Mouse (Mus musculus): Measurements from ENCODE around the gene Btg4. TPM values are rescaled to one million over a fixed set of nuclear protein-coding genes. Genes with fewer than 3 reads are reported as not detected.

Gene Btg4
- not detected in 2 replicates for polyA plus RNA-seq (2016; fragmentation: Nextera tagmentation; extraction: Ambion mirVana)

GRCm38 (mm10) chr9:51060601-51061000 is at the start of gene Btg4:
TSS of gene Btg4 (plus strand) at chr9:51060901.
- WGBS = 94% methylated on average over 2 of the region's 2 CpGs
- no peaks in the 10 kb centered on the region for H3K9me3 ChIP-seq (replicated peaks)
- no peak for DNase-seq (ENCODE audit: low spot score)
- H3K4me3 ChIP-seq = no peak within 1 kb of the TSS
- H3K4me1 ChIP-seq = no peaks in the 10 kb centered on the region
- H3K27ac ChIP-seq (replicated peaks) = no peak within 1 kb of the TSS
- H3K36me3 ChIP-seq = no peaks in the 10 kb centered on the region
- no peaks in the 10 kb centered on the region for H3K27me3 ChIP-seq (ENCODE audit: low read depth, poor library complexity, severe bottlenecking)

- WGBS = 83% methylated on average over 1 of the region's 1 CpGs
Measured at GRCm38 (mm10) chr9:51013644-51014043, 47.1 kb upstream of the Btg4 start.

GRCm38 (mm10) chr9:51015732-51016131 is 45.0 kb upstream of the Btg4 start:
- WGBS = 73% methylated on average over 4 of the region's 4 CpGs
- DNase-seq (ENCODE audit: low spot score) = no peak
- Histone ChIP-seq H3K4me3 (no peak overlapping the region), H3K27ac (replicated peaks) (no peak overlapping the region), H3K4me1 (no peaks in the 10 kb centered on the region), H3K36me3 (no peaks in the 10 kb centered on the region), H3K27me3 (ENCODE audit: low read depth, poor library complexity, severe bottlenecking) (peaks cover 10% of the 10 kb centered on the region), H3K9me3 (replicated peaks) (no peaks in the 10 kb centered on the region)

More at GRCm38 (mm10) chr9:51013644-51014043, 47.1 kb upstream of the Btg4 start:
- Histone ChIP-seq H3K4me3 (no peak overlapping the region), H3K9me3 (replicated peaks) (no peaks in the 10 kb centered on the region), H3K4me1 (peaks cover 9% of the 10 kb centered on the region), H3K36me3 (no peaks in the 10 kb centered on the region), H3K27ac (replicated peaks) (no peak overlapping the region), H3K27me3 (ENCODE audit: low read depth, poor library complexity, severe bottlenecking) (peaks cover 23% of the 10 kb centered on the region)
- no peak for DNase-seq (ENCODE audit: low spot score)

GRCm38 (mm10) chr9:51019670-51020069 is 41.0 kb upstream of the Btg4 start:
- Histone ChIP-seq H3K4me3 (no peak overlapping the region), H3K27ac (replicated peaks) (no peak overlapping the region), H3K27me3 (ENCODE audit: low read depth, poor library complexity, severe bottlenecking) (no peaks in the 10 kb centered on the region), H3K36me3 (no peaks in the 10 kb centered on the region), H3K9me3 (replicated peaks) (no peaks in the 10 kb centered on the region), H3K4me1 (no peaks in the 10 kb centered on the region)
- 84% methylated on average over 7 of the region's 7 CpGs for WGBS
- no peak for DNase-seq (ENCODE audit: low spot score)

GRCm38 (mm10) chr9:51020351-51020750 is 40.4 kb upstream of the Btg4 start:
- H3K36me3 ChIP-seq = no peaks in the 10 kb centered on the region
- no peak for DNase-seq (ENCODE audit: low spot score)
- no peaks in the 10 kb centered on the region for H3K9me3 ChIP-seq (replicated peaks)
- WGBS = 79% methylated on average over 3 of the region's 3 CpGs
- H3K27ac ChIP-seq (replicated peaks) = no peak overlapping the region
- H3K27me3 ChIP-seq (ENCODE audit: low read depth, poor library complexity, severe bottlenecking) = no peaks in the 10 kb centered on the region
- H3K4me3 ChIP-seq = no peak overlapping the region
- no peaks in the 10 kb centered on the region for H3K4me1 ChIP-seq

- no peaks in the 10 kb centered on the region for H3K27me3 ChIP-seq (ENCODE audit: low read depth, poor library complexity, severe bottlenecking)
- no peak for DNase-seq (ENCODE audit: low spot score)
- no peaks in the 10 kb centered on the region for H3K36me3 ChIP-seq
- H3K4me1 ChIP-seq = no peaks in the 10 kb centered on the region
- WGBS = 85% methylated on average over 4 of the region's 4 CpGs
- no peak overlapping the region for H3K4me3 ChIP-seq
- H3K27ac ChIP-seq (replicated peaks) = no peak overlapping the region
- no peaks in the 10 kb centered on the region for H3K9me3 ChIP-seq (replicated peaks)
Measured at GRCm38 (mm10) chr9:51021123-51021795, 39.4 kb upstream of the Btg4 start.

GRCm38 (mm10) chr9:51026952-51027351 is 33.7 kb upstream of the Btg4 start:
- WGBS = 71% methylated on average over 1 of the region's 1 CpGs
- Histone ChIP-seq H3K27ac (replicated peaks) (no peak overlapping the region), H3K36me3 (no peaks in the 10 kb centered on the region), H3K4me3 (no peak overlapping the region), H3K4me1 (no peaks in the 10 kb centered on the region), H3K9me3 (replicated peaks) (no peaks in the 10 kb centered on the region), H3K27me3 (ENCODE audit: low read depth, poor library complexity, severe bottlenecking) (no peaks in the 10 kb centered on the region)
- DNase-seq (ENCODE audit: low spot score) = no peak

GRCm38 (mm10) chr9:51030147-51030546 is 30.6 kb upstream of the Btg4 start:
- Histone ChIP-seq H3K4me1 (no peaks in the 10 kb centered on the region), H3K36me3 (no peaks in the 10 kb centered on the region), H3K9me3 (replicated peaks) (no peaks in the 10 kb centered on the region), H3K27ac (replicated peaks) (no peak overlapping the region), H3K27me3 (ENCODE audit: low read depth, poor library complexity, severe bottlenecking) (no peaks in the 10 kb centered on the region), H3K4me3 (no peak overlapping the region)
- DNase-seq (ENCODE audit: low spot score) = no peak
- WGBS = 69% methylated on average over 1 of the region's 1 CpGs

- Histone ChIP-seq H3K4me1 (no peaks in the 10 kb centered on the region), H3K27ac (replicated peaks) (no peak overlapping the region), H3K9me3 (replicated peaks) (no peaks in the 10 kb centered on the region), H3K36me3 (no peaks in the 10 kb centered on the region), H3K4me3 (no peak overlapping the region), H3K27me3 (ENCODE audit: low read depth, poor library complexity, severe bottlenecking) (no peaks in the 10 kb centered on the region)
- no peak for DNase-seq (ENCODE audit: low spot score)
- WGBS = 76% methylated on average over 6 of the region's 6 CpGs
Measured at GRCm38 (mm10) chr9:51031603-51032002, 29.1 kb upstream of the Btg4 start.

GRCm38 (mm10) chr9:51032291-51032690 is 28.4 kb upstream of the Btg4 start:
- no peak for DNase-seq (ENCODE audit: low spot score)
- Histone ChIP-seq H3K27ac (replicated peaks) (no peak overlapping the region), H3K9me3 (replicated peaks) (no peaks in the 10 kb centered on the region), H3K4me1 (no peaks in the 10 kb centered on the region), H3K36me3 (no peaks in the 10 kb centered on the region), H3K4me3 (no peak overlapping the region), H3K27me3 (ENCODE audit: low read depth, poor library complexity, severe bottlenecking) (no peaks in the 10 kb centered on the region)
- WGBS = 77% methylated on average over 8 of the region's 8 CpGs

- DNase-seq (ENCODE audit: low spot score) = no peak
- no peaks in the 10 kb centered on the region for H3K4me1 ChIP-seq
- 80% methylated on average over 3 of the region's 3 CpGs for WGBS
- H3K27ac ChIP-seq (replicated peaks) = no peak overlapping the region
- H3K9me3 ChIP-seq (replicated peaks) = no peaks in the 10 kb centered on the region
- H3K27me3 ChIP-seq (ENCODE audit: low read depth, poor library complexity, severe bottlenecking) = no peaks in the 10 kb centered on the region
- no peaks in the 10 kb centered on the region for H3K36me3 ChIP-seq
- no peak overlapping the region for H3K4me3 ChIP-seq
Measured at GRCm38 (mm10) chr9:51032785-51033529, 27.7 kb upstream of the Btg4 start.

- H3K4me1 ChIP-seq = no peaks in the 10 kb centered on the region
- no peaks in the 10 kb centered on the region for H3K36me3 ChIP-seq
- no peaks in the 10 kb centered on the region for H3K9me3 ChIP-seq (replicated peaks)
- WGBS = 87% methylated on average over 7 of the region's 7 CpGs
- H3K27ac ChIP-seq (replicated peaks) = no peak overlapping the region
- no peak overlapping the region for H3K4me3 ChIP-seq
- H3K27me3 ChIP-seq (ENCODE audit: low read depth, poor library complexity, severe bottlenecking) = no peaks in the 10 kb centered on the region
- DNase-seq (ENCODE audit: low spot score) = no peak
Measured at GRCm38 (mm10) chr9:51041491-51041980, 19.2 kb upstream of the Btg4 start.

GRCm38 (mm10) chr9:51042136-51042535 is 18.6 kb upstream of the Btg4 start:
- Histone ChIP-seq H3K4me3 (no peak overlapping the region), H3K4me1 (no peaks in the 10 kb centered on the region), H3K36me3 (no peaks in the 10 kb centered on the region), H3K9me3 (replicated peaks) (no peaks in the 10 kb centered on the region), H3K27ac (replicated peaks) (no peak overlapping the region), H3K27me3 (ENCODE audit: low read depth, poor library complexity, severe bottlenecking) (no peaks in the 10 kb centered on the region)
- 88% methylated on average over 6 of the region's 6 CpGs for WGBS
- no peak for DNase-seq (ENCODE audit: low spot score)

All from midbrain, embryonic 10.5 days (tissue).